Mouse (Mus musculus): Measurements from ENCODE around the gene Gm10203. TPM values are rescaled to one million over a fixed set of nuclear protein-coding genes. Genes with fewer than 3 reads are reported as not detected.

Gm10203 gene
- polyA plus RNA-seq, 1 experiment: not detected

DNA sequence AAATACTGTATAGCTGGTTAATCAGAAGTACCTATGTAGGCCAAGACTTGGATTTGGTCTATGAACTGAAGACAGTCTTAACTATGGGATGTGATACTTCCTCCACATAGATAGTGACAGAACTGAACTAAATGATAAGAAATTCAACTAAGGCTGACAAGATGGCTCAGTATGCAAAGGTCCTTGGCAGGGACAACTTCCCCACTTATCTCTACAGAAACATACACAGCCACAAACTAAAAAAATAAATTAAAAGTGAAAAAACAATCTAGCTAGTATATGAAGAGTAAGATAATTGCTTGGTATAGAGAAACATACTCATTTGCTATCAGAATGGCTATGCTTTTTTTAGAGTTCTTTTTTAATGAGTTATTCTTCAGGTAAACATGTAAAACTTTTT lies 49.1 kb downstream of the Gm10203 start:
- no peak for DNase-seq (ENCODE audit: low spot score)

Other genes starting within 250 kb of the Gm10203 start
- gene Caprin2, start 233.9 kb upstream of the Gm10203 start, polyA plus RNA-seq (2012; rRNA removed): 16.5 and 19.3 TPM in 2 replicates
- 17.8 and 20.9 TPM in 2 replicates for gene Sinhcaf, start 183.7 kb upstream of the Gm10203 start, polyA plus RNA-seq (2012; rRNA removed)
- gene Dennd5b, start 28.5 kb upstream of the Gm10203 start, polyA plus RNA-seq (2012; rRNA removed): 5.1 and 6.7 TPM in 2 replicates
- gene Etfbkmt, start 9.7 kb downstream of the Gm10203 start, polyA plus RNA-seq (2012; rRNA removed): 54.1 and 67.1 TPM in 2 replicates
- 13.2 and 18.2 TPM in 2 replicates for gene Amn1, start 58.5 kb downstream of the Gm10203 start, polyA plus RNA-seq (2012; rRNA removed)
- 13.8 and 17.1 TPM in 2 replicates for gene Resf1, start 179.2 kb downstream of the Gm10203 start, polyA plus RNA-seq (2012; rRNA removed)